Mouse (Mus musculus): ENCODE measurements around the gene Gm20388.

GRCm38 (mm10) chr8:120305800-120306385 is 395.3 kb downstream of the Gm20388 start:
- TF ChIP-seq ZC3H11A (IDR thresholded peaks at IDR 0.05; ENCODE audit: borderline replicate concordance, low read depth, low read length) (no peak), ZNF384 (IDR thresholded peaks at IDR 0.05; ENCODE audit: low read depth, low read length) (no peak), CHD2 (IDR thresholded peaks at IDR 0.05; ENCODE audit: low read depth, low read length) (no peak), HCFC1 (IDR thresholded peaks at IDR 0.05; ENCODE audit: borderline replicate concordance, insufficient read depth, low read length) (no peak)
